Mouse (Mus musculus) kidney, postnatal 25 days (tissue): ENCODE measurements around the gene Selenbp1.
"Not testable (repeated sequence)": the region's sequence is repeated elsewhere in the genome, so short reads cannot be mapped to it uniquely, and the experiment has no call there.

Experiments used
- DNase-seq, 2 experiments: peaks; one replicate each; pipeline ENCODE4 v3.0.0; 2021; ENCODE audit warnings: mixed read lengths in 2 of 2

The Selenbp1 gene

DNA sequence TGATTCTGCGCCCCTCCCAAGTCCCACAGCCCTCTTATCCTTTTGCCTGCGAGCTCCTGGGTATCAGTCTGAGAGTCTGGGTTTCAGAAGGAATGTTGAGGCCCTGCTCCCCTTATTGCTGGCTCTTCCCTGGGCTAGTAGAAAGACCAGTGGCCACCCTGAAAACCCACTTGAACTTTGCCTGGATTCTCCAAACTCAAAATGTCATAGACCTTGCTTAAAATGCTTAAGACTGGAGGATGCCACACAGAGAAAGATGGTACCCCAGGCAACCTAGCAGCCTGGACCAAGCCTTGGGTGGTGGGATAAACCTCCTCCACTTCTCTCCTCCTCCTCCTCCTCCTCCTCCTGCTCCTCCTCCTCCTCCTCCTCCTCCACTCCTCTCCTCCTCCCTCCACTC lies 748 bp downstream of the Selenbp1 start:
- not testable (repeated sequence) for DNase-seq

DNA sequence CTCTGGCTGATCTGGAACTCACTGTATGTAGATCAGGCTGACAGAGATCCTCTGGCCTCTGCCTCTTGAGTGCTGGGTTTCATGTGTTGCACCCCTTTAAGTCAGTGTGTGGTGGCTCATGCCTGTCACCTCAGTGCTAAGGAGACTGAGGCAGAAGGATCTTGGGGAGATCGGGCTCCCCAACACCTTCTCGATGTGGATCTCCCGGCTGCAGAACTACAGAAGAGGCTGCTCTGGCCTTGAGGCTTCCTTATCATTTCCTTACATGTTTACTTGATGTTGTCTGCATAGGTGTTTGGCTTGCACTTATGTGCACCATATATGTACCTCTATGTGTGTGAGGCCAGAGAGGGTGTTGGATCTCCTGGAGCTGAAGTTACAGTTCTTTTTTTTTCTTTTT lies 1.7 kb downstream of the Selenbp1 start:
- DNase-seq = not testable (repeated sequence)

DNA sequence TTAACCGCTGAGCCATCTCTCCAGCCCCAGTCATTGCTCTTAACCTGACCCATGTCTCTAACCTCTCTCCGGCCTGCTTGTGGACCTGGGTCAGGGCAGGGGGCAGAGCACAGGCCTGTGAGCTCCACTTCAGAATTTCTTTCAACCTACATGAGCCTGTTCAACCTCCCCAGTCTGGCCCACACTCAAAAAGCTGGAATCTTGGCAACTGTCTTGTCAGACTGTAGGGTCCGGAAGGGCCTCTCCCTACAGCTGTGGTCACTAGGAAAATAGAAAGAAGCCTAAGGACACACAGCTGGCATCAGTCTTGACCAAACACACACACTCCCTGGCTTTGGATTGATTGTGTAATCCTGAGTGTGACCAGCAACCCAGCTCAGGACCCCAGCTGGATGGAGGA lies 2.5 kb downstream of the Selenbp1 start:
- peak; percentile 73 to 83 for DNase-seq

DNA sequence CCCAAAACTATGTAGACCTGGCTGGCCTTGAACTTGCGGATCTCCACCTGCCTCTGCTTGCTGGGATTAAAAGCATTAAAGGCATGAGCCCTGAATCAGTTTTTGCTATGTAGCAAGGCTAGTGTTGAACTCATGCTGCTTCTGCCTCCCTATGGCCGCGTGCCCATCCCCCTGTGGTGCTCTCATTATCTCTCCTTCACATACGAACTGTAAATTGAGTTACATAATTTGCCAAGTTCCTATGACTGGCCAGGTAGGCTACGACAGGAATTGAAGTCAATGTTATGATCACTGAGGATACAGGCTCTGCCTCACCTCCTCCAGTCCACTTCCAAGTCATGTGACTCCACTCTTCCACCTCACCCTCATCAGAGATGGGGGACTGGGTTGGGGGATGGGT lies 3.3 kb downstream of the Selenbp1 start:
- not testable (repeated sequence) for DNase-seq

DNA sequence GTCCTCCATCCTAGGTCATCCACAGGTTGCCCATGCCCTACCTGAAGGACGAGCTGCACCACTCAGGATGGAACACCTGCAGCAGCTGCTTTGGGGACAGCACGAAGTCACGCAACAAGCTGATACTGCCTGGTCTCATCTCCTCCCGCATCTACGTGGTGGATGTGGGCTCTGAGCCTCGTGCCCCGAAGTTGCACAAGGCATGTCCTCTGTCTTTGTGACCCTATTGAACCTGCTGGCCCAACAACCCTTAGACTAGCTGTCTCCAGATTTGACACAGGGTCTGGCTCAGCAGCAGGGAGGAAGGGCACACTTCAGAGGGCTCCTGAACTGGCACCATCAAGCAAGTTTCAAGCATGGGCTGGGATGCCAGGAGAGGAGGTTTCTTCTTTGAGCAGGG lies 4.3 kb downstream of the Selenbp1 start:
- DNase-seq = peak in 1 of 2 experiments; percentile 27

DNA sequence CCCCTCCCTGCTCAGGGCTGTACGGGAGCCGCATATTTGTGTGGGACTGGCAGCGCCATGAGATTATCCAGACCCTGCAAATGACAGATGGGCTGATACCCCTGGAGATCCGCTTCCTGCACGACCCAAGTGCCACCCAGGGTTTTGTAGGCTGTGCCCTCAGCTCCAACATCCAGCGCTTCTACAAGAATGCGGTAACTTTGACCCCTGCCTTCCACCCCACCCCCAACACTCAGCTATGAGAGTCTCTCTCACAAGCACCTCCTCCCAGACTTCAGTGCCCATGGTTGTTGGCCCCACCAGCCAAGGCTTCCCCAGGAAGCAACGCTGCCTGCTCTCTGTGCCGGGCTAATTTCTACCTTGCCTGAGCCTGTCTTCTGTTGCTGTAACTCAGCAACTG lies 7.2 kb downstream of the Selenbp1 start:
- DNase-seq = peak; percentile 61 to 76

DNA sequence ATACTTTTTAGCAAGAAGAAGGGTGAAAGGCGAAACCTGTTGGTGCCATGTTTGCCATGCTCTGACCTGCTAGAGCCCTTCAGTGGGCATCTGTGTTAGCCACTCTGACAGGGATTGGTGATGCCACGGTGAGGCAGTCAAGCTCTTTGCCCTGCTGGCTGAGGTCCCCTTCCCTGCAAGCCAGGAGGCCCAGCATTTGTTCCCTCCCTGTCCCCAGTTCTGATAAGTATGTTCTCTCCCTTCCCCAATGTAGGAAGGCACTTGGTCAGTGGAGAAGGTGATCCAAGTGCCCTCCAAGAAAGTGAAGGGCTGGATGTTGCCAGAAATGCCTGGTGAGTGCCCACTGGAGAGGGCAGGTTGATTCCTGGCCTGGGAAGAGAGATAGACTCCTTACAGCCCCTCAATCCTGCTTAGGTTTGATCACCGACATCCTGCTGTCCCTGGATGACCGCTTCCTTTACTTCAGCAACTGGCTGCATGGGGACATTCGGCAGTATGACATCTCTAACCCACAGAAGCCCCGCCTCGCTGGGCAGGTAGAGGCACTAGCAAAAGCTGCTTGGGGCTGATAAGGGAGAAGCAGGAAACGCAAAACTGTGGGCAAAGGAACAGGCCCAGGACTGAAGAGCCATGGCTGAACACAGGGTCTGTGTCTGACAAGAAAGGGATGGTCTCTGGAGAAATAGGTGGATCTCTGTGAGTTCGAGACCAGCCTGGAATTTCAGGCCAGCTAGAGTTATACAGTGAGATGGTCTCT lies 9.5 kb downstream of the Selenbp1 start:
- DNase-seq = not testable (repeated sequence)

DNA sequence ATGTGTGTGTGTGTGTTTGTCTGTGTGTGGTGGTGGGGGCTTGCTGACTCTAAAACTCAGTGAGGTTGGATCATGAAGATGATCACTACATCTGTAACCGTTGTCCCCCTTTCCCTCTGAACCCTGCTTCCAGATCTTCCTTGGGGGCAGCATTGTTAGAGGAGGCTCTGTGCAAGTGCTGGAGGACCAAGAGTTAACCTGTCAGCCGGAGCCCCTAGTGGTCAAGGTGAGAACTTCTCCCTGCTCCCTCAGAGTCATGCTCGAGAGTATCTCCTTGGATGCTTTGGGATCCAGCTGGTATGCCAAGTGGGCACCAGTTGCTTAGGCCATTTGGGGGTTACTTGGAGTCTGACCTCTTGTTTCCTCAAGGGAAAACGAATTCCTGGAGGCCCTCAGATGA lies 10.8 kb downstream of the Selenbp1 start:
- DNase-seq = peak; percentile 35 to 41

DNA sequence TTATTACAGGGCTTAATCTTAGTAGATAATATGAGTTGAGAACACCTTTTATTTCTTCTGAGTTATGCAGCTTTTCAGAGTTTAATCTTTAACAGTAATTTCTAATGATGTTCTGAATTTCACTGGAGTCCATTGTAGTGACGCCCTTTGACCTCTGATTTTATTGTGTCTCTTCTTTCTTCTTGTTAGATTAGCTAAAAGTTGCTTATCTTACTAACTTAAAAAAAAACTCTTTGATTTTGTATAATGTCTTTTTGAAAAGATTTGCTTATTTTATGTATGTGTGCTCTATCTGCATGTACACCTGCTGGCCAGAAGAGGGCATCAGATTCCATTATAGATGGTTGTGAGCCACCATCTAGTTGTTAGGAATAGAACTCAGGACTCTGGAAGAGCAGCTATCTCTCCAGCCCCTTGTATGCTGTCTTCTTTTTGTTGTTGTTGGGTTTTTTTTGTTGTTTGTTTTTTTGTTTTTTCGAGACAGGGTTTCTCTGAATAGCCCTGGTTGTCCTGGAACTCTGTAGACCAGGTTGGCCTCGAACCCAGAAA lies 15.3 kb downstream of the Selenbp1 start:
- DNase-seq = no peak

DNA sequence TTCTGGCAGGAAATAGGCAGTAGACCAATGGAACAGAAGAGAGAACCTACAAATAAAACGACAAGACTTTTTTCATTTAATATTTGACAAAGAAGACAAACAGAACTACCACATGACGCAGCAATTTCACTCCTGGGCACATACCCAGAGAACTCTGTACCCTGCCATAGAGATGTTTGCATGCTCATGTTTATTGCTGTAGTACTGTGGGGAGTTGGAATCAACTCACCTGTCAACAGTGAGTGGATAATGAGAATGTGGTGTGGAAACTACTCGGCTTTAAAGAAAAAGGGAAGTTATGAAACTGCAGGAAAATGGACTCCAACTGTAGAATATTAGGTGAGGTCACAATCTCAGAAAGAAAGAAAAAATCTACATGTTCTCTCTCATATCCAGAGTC lies 16.8 kb downstream of the Selenbp1 start:
- peak; percentile 64 to 72 for DNase-seq

DNA sequence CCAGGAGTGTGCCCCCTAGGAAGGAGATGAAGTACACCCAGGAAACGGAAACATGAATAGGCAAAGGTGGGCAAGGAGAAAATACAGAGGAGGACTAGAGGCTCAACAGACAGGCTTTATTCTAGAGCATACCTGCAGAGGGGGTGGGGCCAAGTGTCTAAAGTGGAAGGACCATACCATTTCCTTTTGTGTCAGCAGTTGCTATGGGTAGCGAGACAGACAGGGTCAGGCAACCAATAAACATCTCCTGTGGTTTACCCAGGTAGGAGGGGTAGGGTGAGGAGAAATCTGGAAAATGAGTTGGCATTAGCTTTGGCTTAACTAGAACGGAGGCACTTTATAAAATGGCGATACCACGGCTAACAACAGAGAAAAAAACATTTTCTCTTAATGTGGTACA lies 19.9 kb downstream of the Selenbp1 start:
- DNase-seq = peak; percentile 66 to 81

DNA sequence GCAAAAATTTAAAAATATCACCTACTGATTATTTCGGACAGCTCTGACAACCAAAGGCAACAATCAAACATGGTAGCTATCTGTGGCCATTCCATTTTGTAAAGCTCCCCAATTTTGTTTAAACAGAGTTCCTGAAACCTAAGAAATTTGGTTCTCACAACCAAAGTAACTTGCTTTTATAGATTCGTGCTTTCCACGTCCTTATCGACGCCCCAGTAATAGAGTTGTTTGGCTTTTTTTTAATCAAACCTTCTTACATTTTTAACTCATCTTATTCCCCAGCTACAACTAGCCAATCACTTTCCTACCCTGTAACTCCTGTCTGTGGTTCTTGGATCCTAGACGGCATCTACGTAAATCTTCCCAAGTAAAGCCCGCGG lies 20.5 kb downstream of the Selenbp1 start:
- no peak for DNase-seq

DNA sequence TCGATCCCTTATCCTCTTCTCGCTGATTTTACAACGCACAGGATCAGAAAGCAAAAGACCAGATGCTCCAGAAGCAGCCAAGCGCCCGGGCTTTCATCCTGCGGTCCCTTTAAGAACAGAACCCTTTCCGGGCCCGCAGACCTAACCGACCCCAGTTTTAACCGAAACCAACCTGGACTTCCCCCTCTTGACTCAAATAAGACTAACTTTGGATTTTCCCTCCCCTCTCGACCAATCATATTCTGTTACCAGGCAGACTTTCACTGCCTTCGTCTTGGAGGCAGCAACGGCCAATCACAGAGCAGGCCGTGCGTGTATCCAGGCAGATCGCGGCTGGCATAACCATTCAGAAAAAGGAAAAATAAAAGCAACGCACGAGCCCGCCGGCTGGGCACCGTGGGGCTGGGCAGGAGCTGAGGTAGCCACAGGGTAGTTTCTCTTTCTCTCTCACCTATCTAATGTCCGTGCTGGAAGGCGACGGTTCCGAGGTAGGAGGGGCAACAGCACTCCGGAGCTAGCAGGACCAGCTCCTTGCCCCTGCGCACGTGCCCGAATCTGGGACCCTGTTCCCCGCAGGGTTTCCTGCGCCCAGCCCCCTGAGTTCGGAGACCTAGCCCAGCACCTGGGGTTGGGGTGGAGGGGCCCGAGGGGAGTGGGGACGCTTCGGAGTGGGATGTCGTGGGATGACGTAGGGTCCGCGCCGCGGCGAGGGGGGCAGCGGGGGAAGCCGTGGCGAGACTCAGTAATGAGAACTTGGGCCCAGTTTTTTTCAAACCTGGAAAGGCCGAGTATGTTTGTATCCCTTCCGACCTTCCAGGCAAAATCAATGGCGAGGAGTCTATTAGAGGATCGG lies 21.1 kb downstream of the Selenbp1 start, which contains the start of gene Rfx5:
TSS of gene Rfx5 (plus strand) at position 312 of the 853 bp plus-strand sequence.
- DNase-seq = peak; percentile 94 to 97

DNA sequence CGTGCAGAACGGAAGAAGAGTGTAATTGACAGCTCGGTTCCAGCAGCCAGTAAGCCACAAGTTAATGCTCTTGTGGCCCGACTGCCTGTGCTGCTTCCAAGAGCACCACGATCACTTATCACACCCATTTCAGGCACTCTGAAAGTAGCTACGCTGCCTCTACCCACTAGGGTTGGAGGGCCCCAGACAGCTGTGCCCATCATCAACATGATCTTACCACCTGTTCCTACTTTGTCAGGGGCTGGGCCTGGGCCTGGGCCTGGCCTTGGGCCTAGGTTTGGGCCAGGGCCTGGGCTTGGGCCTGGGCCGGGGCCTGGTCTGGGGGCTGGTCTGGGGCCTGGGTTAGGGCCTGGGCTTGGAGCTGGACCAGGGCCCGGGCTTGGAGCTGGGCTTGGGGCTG lies 25.4 kb downstream of the Selenbp1 start:
- DNase-seq = no peak

DNA sequence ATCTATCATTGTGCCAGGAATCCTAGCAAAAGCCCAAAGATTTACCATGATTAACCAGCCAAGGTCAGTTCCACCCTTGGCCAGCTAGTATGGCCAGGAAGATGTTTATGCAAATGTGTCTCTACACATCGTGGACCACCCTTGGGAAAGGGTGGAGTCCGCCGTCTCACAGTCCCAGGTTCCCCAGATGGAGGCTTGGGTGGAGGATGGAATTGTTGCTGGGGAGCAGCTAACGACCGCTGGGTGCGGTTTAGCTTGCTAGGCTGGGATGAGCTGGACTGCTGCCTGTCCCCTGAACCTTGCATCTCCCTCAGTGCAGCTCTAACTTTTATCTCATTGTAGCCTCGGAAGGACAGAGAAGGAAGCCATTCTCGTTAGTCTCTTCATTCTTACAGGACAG lies 27.0 kb downstream of the Selenbp1 start:
- DNase-seq = no peak

DNA sequence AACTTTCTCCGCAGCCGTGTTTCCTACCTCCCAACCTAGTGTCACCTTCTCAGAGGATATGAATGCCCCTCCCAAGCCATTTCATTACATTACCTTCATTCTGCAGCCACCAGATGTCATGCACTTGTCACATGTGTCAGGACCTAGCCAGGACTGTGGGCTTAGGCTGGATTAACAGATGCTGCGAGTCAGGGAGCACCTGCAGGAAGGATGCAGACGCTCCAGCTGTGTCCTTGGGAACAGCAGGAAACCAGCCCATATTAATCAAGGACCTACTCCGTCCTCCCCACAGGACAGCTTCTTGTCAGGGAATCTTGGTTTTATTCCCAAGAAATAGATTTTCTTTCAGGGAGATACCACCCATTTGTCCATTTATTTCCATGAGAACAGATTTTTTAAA lies 27.5 kb downstream of the Selenbp1 start:
- DNase-seq = no peak

DNA sequence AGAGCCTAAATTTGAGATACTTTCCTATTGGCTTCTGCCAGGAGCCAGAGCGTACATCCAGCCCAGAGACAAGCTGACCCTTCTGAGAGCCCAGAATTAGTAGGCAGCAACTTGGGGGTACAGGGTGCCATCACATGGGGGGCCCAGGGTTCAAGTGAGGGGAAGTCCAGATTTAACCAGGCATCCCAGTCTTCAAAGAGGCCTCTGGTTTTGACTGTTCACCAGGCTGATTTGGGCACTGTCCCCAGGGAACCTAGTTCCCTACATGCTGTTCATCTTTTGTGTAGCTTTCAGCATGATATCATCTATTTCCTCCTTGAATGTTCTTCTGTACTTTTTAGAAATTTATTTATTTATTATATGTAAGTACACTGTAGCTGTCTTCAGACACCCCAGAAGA lies 32.1 kb downstream of the Selenbp1 start:
- DNase-seq = no peak

DNA sequence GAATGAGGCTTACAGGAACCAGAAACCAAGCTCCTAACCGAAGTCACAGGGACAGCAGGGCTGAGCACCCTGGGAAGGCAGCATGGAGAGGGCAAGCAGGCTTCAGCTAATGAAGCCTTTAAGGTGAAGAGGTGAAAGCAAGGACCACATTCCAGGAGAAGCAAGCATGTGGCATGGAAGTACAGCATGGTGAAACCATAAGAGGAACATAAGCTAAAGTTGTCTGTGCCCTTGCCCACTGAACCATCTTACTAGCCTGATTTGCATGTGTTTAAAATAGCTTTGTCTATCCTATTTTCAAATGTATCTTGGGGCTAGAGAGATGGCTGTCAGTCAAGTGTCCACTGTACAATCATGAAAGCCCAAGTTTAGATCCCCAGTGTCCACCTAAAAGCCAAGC lies 33.0 kb downstream of the Selenbp1 start:
- no peak for DNase-seq

DNA sequence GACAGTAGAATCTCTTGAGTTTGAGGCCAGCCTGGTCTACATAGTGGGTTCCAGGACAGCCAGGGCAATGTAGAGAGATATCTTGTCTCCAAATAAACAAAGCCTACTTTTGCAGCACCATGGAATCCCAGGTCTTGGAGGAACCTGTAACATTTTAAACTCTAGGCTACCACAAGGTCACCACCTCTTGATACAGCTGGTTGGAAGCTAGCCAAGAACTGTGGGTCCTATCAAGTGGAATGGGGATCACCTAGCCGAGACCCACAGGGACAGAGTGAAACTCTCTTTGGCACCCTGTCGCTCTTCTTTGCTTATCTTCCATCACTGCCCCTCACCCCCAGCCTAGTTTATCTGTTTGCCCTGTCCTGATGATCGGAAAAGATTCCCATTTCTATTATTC lies 39.7 kb downstream of the Selenbp1 start:
- DNase-seq = no peak

DNA sequence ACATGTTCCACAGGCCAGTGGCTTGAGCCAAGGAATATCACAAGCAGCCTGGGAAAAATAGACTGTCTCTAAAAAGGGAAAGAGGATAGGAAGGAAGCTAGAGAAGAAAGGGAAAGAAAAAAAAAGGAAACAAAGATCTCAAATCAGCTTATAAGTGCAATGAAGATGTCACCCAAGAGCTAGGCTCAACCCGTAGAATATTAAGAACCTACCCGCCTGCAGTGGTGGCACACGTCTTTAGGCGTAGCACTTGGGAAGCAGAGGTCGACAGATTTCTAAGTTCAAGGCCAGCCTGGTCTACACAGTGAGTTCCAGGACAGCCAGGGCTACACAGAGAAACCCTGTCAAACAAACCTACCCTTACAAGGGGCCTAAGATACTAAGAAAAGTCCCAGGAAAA lies 40.8 kb downstream of the Selenbp1 start:
- DNase-seq = no peak

DNA sequence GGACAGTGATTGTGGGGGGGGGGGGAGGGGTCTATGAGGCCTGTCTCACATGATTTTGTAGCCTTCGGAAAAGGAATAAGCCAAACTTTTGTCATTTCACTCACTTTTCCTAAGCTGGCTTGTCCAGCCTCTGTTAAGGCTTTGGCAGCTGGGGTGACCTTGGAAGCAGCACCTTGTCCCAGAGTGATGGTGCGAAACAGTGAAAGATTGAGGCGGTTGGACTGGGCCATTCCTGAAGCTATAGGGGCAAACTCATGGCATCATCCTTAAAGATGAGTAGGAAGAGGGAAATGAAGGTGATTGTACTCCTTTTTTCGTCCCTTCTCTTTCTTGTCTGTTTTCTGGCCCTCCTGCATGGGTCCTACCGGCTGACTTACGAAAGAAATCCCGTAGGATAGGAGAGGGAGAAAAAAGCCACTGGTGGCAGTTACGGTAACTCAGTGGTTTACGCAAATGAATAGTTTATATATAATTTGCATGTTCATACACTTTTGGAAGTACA lies 41.2 kb downstream of the Selenbp1 start:
- no peak for DNase-seq

DNA sequence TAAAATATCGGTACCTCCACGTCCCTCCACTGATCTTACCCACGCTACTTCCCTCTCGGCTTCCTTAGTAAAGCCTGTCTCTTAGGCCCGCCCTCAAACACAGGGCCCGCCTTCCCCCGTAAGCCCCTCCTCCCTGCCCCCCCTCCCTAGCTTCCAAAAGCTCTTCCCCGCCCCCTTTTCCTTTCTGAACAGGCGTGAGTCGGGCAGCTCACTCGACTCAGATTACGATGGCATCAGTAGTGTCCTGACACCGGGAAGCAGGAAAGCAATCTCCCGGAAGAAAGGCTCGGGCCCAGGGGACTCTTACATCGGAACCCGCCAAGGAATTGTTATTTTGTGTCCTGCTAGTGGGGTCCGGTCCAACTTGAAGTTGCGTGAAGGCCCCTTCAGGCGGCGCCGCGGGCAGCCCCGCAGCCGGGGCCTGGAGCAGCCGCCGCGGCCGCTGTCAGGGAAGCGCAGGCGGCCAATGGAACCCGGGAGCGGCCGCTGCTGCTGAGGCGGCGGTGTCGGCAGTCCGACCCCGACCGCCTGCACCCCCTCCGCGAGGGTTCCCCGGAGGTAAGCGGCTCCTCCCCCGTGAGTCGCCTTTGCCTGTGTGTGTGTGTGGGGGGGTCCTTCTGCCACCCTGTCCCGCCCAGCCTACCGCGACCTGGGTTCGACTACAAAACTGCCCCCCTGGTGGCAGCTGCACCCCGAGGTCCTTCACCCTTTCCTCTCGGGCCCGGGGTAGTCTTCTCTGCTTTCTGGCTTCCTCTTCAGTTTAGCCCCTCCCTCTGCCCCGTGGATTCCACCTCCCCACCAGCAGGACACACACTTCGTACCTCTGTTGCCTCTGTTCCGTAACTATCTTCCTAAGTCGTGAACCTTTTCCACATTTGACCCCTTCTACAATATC lies 41.9 kb downstream of the Selenbp1 start, which contains the start of gene Pi4kb:
TSS of gene Pi4kb (plus strand) at position 204 of the 895 bp plus-strand sequence.
- peak; percentile 89 to 92 for DNase-seq
